Mouse (Mus musculus): ENCODE measurements around the gene Rasa3. TPM values are rescaled to one million over a fixed set of nuclear protein-coding genes. Genes with fewer than 3 reads are reported as not detected.
A peak's percentile ranks its signal among the peaks of the same experiment; 100 is the strongest.

Gene Rasa3
- total and polyA plus RNA-seq, 3 experiments = 22.4 to 28.0 TPM; not detected in 1

DNA sequence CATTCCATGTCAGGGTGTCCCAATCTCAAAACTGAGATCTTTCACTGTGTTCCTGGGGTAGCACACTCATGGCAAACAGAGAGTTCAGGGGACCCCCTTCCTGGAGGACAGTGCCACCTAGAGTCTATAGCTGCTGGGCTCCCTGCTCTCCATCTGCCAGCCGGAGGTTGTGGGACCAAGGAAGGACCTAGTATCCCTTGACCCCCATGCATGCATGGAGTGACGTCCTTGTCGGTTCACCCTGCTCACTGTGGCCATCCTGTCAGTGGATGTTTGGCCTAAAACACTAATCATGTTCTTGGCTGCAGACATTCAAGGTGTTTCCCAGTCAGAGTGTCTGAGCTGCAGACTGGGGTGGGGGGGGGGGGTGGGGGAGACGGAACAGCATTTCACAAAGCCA is 129.2 kb downstream of the Rasa3 start:
- no peak overlapping the region for H3K27ac ChIP-seq (ENCODE audit: control insufficient read depth, low read depth, low read length)
- no peaks in the 10 kb centered on the region for H3K9me3 ChIP-seq (replicated peaks; ENCODE audit: insufficient read depth, low read length)
- TF ChIP-seq SMC3 (IDR thresholded peaks at IDR 0.05; ENCODE audit: low read depth, low read length) = peak; percentile 74
- no peak for TF ChIP-seq SIN3A (IDR thresholded peaks at IDR 0.05; ENCODE audit: low read length)
- no peak for TF ChIP-seq MAX (IDR thresholded peaks at IDR 0.05; ENCODE audit: low read length)
- peak; percentile 49 for TF ChIP-seq ZC3H11A (IDR thresholded peaks at IDR 0.05; ENCODE audit: low read depth, low read length)
- TF ChIP-seq CTCF (IDR thresholded peaks at IDR 0.05 in 2 of 3, conservative IDR thresholded peaks at IDR 0.05 in 1 of 3; ENCODE audit: control insufficient read depth in 1 of 3, insufficient read depth in 1 of 3, low read depth in 2 of 3, low read length in 3 of 3, poor library complexity in 1 of 3, severe bottlenecking in 1 of 3) = peak; percentile 25 to 62 (median 53); a peak in 5 of 6 replicates
- no peak for TF ChIP-seq USF2 (IDR thresholded peaks at IDR 0.05; ENCODE audit: borderline replicate concordance in 1 of 2, insufficient read depth in 1 of 2, low read depth in 1 of 2, low read length in 2 of 2)
- TF ChIP-seq UBTF (IDR thresholded peaks at IDR 0.05; ENCODE audit: borderline replicate concordance, insufficient read depth, low read depth, low read length) = no peak
- peak; percentile 62 for TF ChIP-seq RAD21 (IDR thresholded peaks at IDR 0.05; ENCODE audit: low read depth, low read length)
- TF ChIP-seq POLR2AphosphoS2 (IDR thresholded peaks at IDR 0.05; ENCODE audit: low read length) = no peak
- no peak overlapping the region for H3K4me3 ChIP-seq (ENCODE audit: control insufficient read depth in 1 of 2, insufficient read depth in 1 of 2, low read depth in 2 of 2, low read length in 2 of 2)
- H3K79me2 ChIP-seq (ENCODE audit: control insufficient read depth, insufficient read depth, low read length, poor library complexity) = no peaks in the 10 kb centered on the region
- peak; percentile 23 for DNase-seq (ENCODE audit: low read depth, low spot score)
- H3K4me1 ChIP-seq (ENCODE audit: control insufficient read depth in 1 of 2, insufficient read depth in 2 of 2, low read length in 2 of 2) = peaks cover 0 to 3% of the 10 kb centered on the region in 2 experiments; a peak in 1 of 4 replicates
- H3K36me3 ChIP-seq (ENCODE audit: control insufficient read depth in 1 of 2, insufficient read depth in 2 of 2, low read length in 2 of 2) = no peaks in the 10 kb centered on the region
- H3K27me3 ChIP-seq (ENCODE audit: control insufficient read depth in 1 of 2, insufficient read depth in 2 of 2, low read length in 2 of 2) = peaks cover 0 to 9% of the 10 kb centered on the region in 2 experiments; a peak in 3 of 4 replicates
- no peak overlapping the region for H3K9ac ChIP-seq (ENCODE audit: control insufficient read depth, low read depth, low read length, poor library complexity, severe bottlenecking)

DNA sequence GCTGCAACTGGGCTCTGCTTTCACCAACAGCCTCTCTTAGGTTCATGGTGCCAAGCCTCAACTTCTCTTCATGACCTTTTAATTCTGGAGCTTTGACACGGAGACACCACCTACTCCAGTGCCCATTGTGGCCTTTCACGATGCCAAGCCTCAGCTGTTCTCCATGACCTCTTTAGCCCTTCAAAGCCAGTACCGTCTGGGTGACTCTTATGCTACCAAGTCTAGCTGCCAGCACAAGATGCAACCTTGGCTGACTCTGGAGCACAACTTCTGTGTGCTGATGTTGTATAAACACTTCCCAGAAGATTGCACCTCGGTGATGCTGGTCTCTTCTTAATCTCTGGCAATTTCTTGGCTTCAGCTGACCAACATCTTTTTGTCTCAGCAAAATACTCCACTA is 131.0 kb downstream of the Rasa3 start:
- Histone ChIP-seq H3K9ac (ENCODE audit: control insufficient read depth, low read depth, low read length, poor library complexity, severe bottlenecking) (no peak overlapping the region), H3K4me3 (ENCODE audit: control insufficient read depth in 1 of 2, insufficient read depth in 1 of 2, low read depth in 2 of 2, low read length in 2 of 2) (no peak overlapping the region), H3K27ac (ENCODE audit: control insufficient read depth, low read depth, low read length) (no peak overlapping the region), H3K9me3 (replicated peaks; ENCODE audit: insufficient read depth, low read length) (no peaks in the 10 kb centered on the region), H3K4me1 (ENCODE audit: control insufficient read depth in 1 of 2, insufficient read depth in 2 of 2, low read length in 2 of 2) (peaks cover 0 to 2% of the 10 kb centered on the region in 2 experiments; a peak in 1 of 4 replicates), H3K27me3 (ENCODE audit: control insufficient read depth in 1 of 2, insufficient read depth in 2 of 2, low read length in 2 of 2) (peaks cover 0 to 11% of the 10 kb centered on the region in 2 experiments; a peak in 3 of 4 replicates), H3K79me2 (ENCODE audit: control insufficient read depth, insufficient read depth, low read length, poor library complexity) (no peaks in the 10 kb centered on the region), H3K36me3 (ENCODE audit: control insufficient read depth in 1 of 2, insufficient read depth in 2 of 2, low read length in 2 of 2) (no peaks in the 10 kb centered on the region)
- DNase-seq (ENCODE audit: low read depth, low spot score) = no peak
- TF ChIP-seq CHD1 (IDR thresholded peaks at IDR 0.05; ENCODE audit: low read depth, low read length) (no peak), ELF1 (IDR thresholded peaks at IDR 0.05; ENCODE audit: low read depth, low read length) (no peak), SMC3 (IDR thresholded peaks at IDR 0.05; ENCODE audit: low read depth, low read length) (no peak), MYC (IDR thresholded peaks at IDR 0.05; ENCODE audit: low read depth, low read length) (no peak), RAD21 (IDR thresholded peaks at IDR 0.05; ENCODE audit: low read depth, low read length) (no peak), MXI1 (IDR thresholded peaks at IDR 0.05; ENCODE audit: low read depth, low read length) (no peak), HCFC1 (IDR thresholded peaks at IDR 0.05; ENCODE audit: low read depth, low read length) (no peak), JUND (IDR thresholded peaks at IDR 0.05; ENCODE audit: low read depth, low read length) (no peak), BHLHE40 (IDR thresholded peaks at IDR 0.05; ENCODE audit: borderline replicate concordance, low read depth, low read length) (no peak), TAL1 (IDR thresholded peaks at IDR 0.05; ENCODE audit: low read length) (no peak), POLR2AphosphoS5 (IDR thresholded peaks at IDR 0.05; ENCODE audit: borderline replicate concordance, low read depth, low read length) (no peak), ZKSCAN1 (IDR thresholded peaks at IDR 0.05; ENCODE audit: low read depth, low read length) (no peak)

Measured in MEL (cell line).